Mouse (Mus musculus) liver, embryonic 16.5 days (tissue): ENCODE measurements around the gene Ubxn2a. TPM values are rescaled to one million over a fixed set of nuclear protein-coding genes. Genes with fewer than 3 reads are reported as not detected.
"Not testable (repeated sequence)": the region's sequence is repeated elsewhere in the genome, so short reads cannot be mapped to it uniquely, and the experiment has no call there.

ENCODE experiments used
- ATAC-seq: fragments of 200-750 bp; cut with Nextera tagmentation; 2 replicates; pipeline ENCODE4 v1.8.0; 2017; ENCODE audit warnings: low read depth, mild to moderate bottlenecking, moderate number of reproducible peaks, moderate library complexity
- H3K27ac ChIP-seq: fragments of 300-500 bp; sonication (generic); 2 replicates; pipeline ENCODE4 v1.5.1; 2014; ENCODE audit warnings: mild to moderate bottlenecking, low read length
- H3K27me3 ChIP-seq: fragments of 300-500 bp; sonication (generic); 2 replicates; pipeline ENCODE4 v1.6.1; 2014; ENCODE audit warnings: low read depth, low read length, mixed read lengths; ENCODE audit not compliant: control insufficient read depth, insufficient read depth
- H3K36me3 ChIP-seq: fragments of 300-500 bp; sonication (generic); 2 replicates; pipeline ENCODE4 v1.6.1; 2014; ENCODE audit warnings: mild to moderate bottlenecking; ENCODE audit not compliant: control insufficient read depth, insufficient read depth
- H3K4me1 ChIP-seq: fragments of 300-500 bp; sonication (generic); 2 replicates; pipeline ENCODE4 v1.6.1; 2014; ENCODE audit warnings: low read depth, low read length, mixed read lengths; ENCODE audit not compliant: control insufficient read depth
- H3K4me2 ChIP-seq: fragments of 300-500 bp; sonication (generic); 2 replicates; pipeline ENCODE4 v1.6.1; 2014; ENCODE audit warnings: low read depth, low read length, mixed read lengths
- H3K4me3 ChIP-seq: fragments of 300-500 bp; sonication (generic); 2 replicates; pipeline ENCODE4 v1.5.1; 2014; ENCODE audit warnings: low read depth, mild to moderate bottlenecking, low read length
- H3K9ac ChIP-seq: fragments of 300-500 bp; sonication (generic); 2 replicates; pipeline ENCODE4 v1.6.1; 2014; ENCODE audit warnings: low read depth, low read length
- H3K9me3 ChIP-seq: fragments of 300-500 bp; sonication (generic); replicated peaks from 2 replicates; pipeline ENCODE4 v1.6.1; 2016; ENCODE audit warnings: low read length; ENCODE audit not compliant: control insufficient read depth
- WGBS: fragments of 180-500 bp; shearing (Covaris S2); extraction: QIAGEN DNeasy Blood & Tissue Kit; methylation state at CpG from one replicate; pipeline ENCODE4 v1.1.7; 2014; ENCODE audit not compliant: insufficient replicate concordance; 5-methylcytosine and 5-hydroxymethylcytosine counted together
- polyA plus RNA-seq: library from polyadenylated mRNA; unstranded; fragments of >200 nt; fragmentation: Nextera tagmentation; extraction: Ambion mirVana; gene quantifications from 2 replicates; pipeline ENCODE4 v1.2.1, GENCODE M21; 2015

Ubxn2a gene
- polyA plus RNA-seq, 1 experiment from 2014 or later = 20.9 TPM

DNA sequence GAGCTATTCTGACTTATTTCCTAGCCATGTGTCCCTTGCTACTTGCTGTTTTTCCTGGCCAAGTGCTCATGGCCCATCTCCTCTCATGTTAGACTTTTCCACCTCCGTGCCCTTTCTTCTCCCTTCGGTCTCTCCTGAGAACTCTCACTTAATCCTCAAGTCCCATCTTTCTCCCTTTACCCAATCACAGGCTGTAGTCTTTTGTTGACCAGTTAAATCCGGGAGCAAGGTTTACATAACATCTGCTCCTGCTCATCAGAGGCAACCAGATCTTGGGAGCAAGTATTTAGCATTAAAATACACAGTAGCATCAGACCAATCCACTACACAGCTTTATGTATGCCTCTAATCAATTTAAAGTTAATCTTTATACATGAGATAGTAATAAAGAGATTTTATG lies 6.9 kb upstream of the Ubxn2a start:
- Histone ChIP-seq H3K27me3 (no peaks in the 10 kb centered on the region), H3K36me3 (no peaks in the 10 kb centered on the region), H3K4me1 (peaks cover 3% of the 10 kb centered on the region), H3K9me3 (no peaks in the 10 kb centered on the region), H3K9ac (no peak overlapping the region), H3K4me2 (no peak overlapping the region), H3K27ac (no peak overlapping the region), H3K4me3 (no peak overlapping the region)
- WGBS = 77% methylated on average over 3 of the region's 3 CpGs
- ATAC-seq = no peak

DNA sequence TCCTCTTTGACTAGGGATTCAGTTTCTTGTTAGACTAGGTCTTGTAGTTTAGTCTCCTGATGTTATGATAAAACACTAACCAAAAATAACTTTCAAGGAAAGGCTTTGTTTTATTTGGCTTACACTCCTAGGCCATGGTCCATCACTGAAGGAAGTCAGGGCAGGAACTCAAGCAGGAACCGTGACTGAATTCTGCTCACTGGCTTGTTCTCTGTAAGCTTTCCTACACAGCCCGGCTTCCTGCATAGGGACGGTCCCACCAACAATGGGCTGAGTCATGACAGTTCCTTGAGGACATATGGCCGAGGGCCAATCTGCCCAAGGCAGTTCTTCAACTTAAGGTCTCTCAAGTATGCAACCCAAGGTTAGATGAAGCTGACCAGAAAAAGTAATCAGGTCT lies 4.2 kb upstream of the Ubxn2a start:
- Histone ChIP-seq H3K4me2 (no peak overlapping the region), H3K36me3 (no peaks in the 10 kb centered on the region), H3K9ac (no peak overlapping the region), H3K27me3 (no peaks in the 10 kb centered on the region), H3K9me3 (no peaks in the 10 kb centered on the region), H3K4me1 (peaks cover 7% of the 10 kb centered on the region), H3K4me3 (no peak overlapping the region), H3K27ac (no peak overlapping the region)
- WGBS = 63% methylated on average over 4 of the region's 4 CpGs
- ATAC-seq = no peak

DNA sequence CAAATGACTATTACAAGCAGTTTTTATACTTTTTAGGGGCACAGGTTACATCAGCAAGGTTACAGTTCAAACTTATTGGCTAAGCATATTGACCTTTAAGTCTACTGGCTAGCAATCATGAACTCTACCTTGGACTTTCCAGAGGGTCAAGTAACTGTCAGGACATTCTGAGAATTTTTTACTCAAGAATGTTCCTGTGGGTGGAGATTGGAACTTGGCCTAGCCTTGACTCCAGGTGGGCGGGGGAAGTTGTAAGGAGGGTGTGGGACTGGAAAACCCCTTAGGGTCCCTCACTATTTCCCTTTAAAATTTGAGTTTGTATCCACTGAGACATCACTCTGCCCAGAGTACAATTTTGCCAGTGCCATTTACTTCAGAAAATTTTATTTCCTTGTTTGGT lies 3.0 kb upstream of the Ubxn2a start:
- WGBS = 85% methylated on average over 1 of the region's 1 CpGs
- not testable (repeated sequence) for H3K4me2 ChIP-seq, H3K27me3 ChIP-seq, H3K9ac ChIP-seq, H3K9me3 ChIP-seq, H3K27ac ChIP-seq, H3K4me3 ChIP-seq, H3K36me3 ChIP-seq, ATAC-seq
- peaks cover 17% of the 10 kb centered on the region for H3K4me1 ChIP-seq

DNA sequence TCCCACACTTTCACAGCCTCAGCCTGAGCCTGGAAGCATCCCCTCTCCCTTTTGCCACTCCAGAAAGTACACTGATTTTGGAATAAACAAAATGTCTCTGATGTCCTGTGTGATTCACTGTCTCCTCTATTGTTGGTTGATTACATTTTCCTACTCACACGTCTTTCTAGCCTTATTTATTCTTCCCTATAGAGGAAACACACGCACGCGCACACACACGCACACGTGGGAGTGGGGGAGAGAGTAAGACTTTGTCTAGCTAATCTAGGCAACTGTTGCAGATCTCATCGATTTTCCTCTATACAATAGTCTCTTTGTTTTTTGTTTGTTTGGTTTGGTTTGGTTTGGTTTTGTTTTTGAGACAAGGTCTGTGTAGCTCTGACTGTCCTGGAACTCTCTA lies 886 bp upstream of the Ubxn2a start:
- peak overlapping the region; percentile 99 for H3K9ac ChIP-seq

DNA sequence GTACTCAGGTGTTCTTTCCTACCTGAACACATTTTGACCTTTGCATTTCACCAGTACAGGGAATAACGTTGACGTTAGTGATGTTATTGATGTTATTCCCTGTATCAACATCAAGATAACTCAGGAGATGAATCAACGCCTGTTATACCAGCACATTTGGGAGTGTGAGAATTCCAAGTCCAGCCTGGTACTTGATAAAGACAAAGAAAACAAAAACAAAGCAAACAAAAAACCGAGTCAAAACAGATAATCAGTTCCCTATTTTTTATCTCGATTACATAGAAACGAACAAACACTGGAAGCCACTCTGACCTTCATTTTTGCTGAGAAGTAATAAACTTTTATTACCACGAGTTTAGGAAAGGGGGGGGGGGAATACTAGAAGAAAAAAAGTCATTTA lies 1.0 kb downstream of the Ubxn2a start:
- 14% methylated on average over 7 of the region's 7 CpGs for WGBS
- peaks cover 20% of the 10 kb centered on the region for H3K4me1 ChIP-seq
- ATAC-seq = no peak
- peaks cover 4% of the 10 kb centered on the region; the same call in 1 of the 2 replicates for H3K36me3 ChIP-seq
- peak overlapping the region; percentile 99 for H3K9ac ChIP-seq
- H3K27me3 ChIP-seq = no peaks in the 10 kb centered on the region
- peak overlapping the region; percentile 87 for H3K4me2 ChIP-seq
- H3K27ac ChIP-seq = peak overlapping the region; percentile 97
- no peaks in the 10 kb centered on the region for H3K9me3 ChIP-seq
- H3K4me3 ChIP-seq = peak overlapping the region; percentile 95

More for the DNA sequence above, 886 bp upstream of the Ubxn2a start:
- Histone ChIP-seq H3K4me1 (peaks cover 20% of the 10 kb centered on the region), H3K36me3 (no peaks in the 10 kb centered on the region), H3K9me3 (no peaks in the 10 kb centered on the region), H3K4me3 (peak overlapping the region; percentile 95), H3K27ac (no peak overlapping the region), H3K27me3 (no peaks in the 10 kb centered on the region), H3K4me2 (peak overlapping the region; percentile 87; the same call in 1 of the 2 replicates)
- WGBS = 83% methylated on average over 7 of the region's 7 CpGs
- no peak for ATAC-seq

DNA sequence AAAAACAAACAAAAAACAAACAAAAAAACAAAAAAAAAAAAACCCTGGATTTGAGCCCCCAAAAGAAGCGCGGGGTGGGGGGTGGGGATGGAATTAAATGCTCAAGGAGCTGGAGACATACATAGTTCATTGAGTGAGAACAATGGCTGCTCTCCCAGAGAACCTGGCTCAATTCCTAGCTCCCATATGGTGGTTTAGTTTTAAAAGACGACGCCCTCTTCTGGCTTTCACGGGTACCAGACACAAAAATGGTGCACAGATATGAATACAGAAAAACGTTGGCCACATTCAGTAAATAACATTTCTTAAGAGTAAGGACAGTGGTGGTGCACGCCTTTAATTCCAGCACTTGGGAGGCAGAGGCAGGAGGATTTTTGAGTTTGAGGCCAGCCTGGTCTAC lies 1.6 kb downstream of the Ubxn2a start:
- Histone ChIP-seq H3K27ac (peak overlapping the region; percentile 97; the same call in 1 of the 2 replicates), H3K4me2 (peak overlapping the region; percentile 87), H3K27me3 (no peaks in the 10 kb centered on the region), H3K4me3 (peak overlapping the region; percentile 95), H3K36me3 (peaks cover 5% of the 10 kb centered on the region; the same call in 1 of the 2 replicates), H3K9ac (peak overlapping the region; percentile 99), H3K9me3 (no peaks in the 10 kb centered on the region), H3K4me1 (peaks cover 20% of the 10 kb centered on the region)
- 53% methylated on average over 7 of the region's 7 CpGs for WGBS
- no peak for ATAC-seq

DNA sequence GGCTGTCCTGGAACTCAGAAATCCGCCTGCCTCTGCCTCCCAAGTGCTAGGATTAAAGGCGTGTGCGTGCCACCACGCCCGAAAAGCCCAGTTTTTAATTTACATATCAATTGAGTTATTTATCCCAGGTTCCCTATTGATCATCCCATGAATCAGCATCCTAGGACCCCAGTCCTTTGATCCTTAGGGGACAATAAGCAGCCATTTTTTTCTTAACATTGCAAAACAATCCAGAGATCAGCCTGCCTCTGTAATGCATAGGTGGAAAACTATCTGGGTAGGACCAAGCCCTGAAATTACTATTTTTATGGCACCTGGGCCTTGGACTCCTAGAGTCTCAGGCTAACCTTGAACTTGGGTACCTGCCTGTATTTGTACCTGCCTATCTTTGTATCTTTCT lies 9.5 kb downstream of the Ubxn2a start:
- WGBS = 86% methylated on average over 5 of the region's 5 CpGs
- H3K4me1 ChIP-seq = no peaks in the 10 kb centered on the region
- ATAC-seq = no peak
- peaks cover 5% of the 10 kb centered on the region; the same call in 1 of the 2 replicates for H3K36me3 ChIP-seq
- H3K9me3 ChIP-seq = no peaks in the 10 kb centered on the region
- H3K4me2 ChIP-seq = no peak overlapping the region
- H3K4me3 ChIP-seq = no peak overlapping the region
- H3K27ac ChIP-seq = no peak overlapping the region
- no peaks in the 10 kb centered on the region for H3K27me3 ChIP-seq
- H3K9ac ChIP-seq = no peak overlapping the region

DNA sequence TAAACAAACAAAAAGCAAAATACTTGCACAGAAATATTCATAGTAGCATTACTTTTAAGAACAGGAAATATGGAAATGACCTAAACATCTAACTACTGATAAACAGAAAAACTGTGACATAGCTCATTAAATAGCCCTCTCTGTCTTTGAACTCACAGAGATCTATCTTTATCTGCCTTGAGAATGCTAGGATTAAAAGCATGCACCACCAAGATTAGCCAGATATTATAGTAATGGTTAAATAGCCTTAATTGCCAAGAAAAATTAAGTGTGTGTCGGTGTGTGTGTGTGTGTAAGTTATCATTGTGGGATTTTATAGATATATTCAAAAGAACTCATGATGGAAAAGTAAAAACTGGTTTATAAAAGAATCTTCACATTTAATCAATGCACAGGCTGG lies 17.6 kb downstream of the Ubxn2a start:
- no peaks in the 10 kb centered on the region for H3K9me3 ChIP-seq
- no peak overlapping the region for H3K4me3 ChIP-seq
- WGBS = 47% methylated on average over 1 of the region's 1 CpGs
- no peak overlapping the region for H3K4me2 ChIP-seq
- peaks cover 8% of the 10 kb centered on the region for H3K4me1 ChIP-seq
- H3K36me3 ChIP-seq = peaks cover 9% of the 10 kb centered on the region
- no peaks in the 10 kb centered on the region for H3K27me3 ChIP-seq
- ATAC-seq = no peak
- no peak overlapping the region for H3K9ac ChIP-seq
- H3K27ac ChIP-seq = no peak overlapping the region

DNA sequence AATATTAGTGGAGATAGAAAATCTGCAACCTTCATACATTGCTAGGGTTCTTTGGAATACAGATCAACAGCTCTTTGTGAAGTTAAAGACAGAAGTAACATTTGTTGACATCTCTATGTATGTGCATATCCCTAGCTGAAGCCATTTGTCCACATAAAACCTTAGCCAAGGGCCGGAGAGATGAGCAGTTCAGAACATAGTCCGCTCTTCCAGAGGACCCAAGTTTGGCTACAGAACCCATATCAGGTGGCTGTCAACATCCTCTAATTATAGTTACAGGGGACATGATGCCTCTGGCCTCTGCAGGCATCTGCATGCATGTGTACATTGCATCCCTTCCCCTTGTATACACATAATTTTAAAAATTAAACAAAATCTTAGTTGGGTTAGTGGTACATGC lies 18.3 kb downstream of the Ubxn2a start:
- WGBS = 85% methylated on average over 2 of the region's 2 CpGs
- H3K4me2 ChIP-seq = no peak overlapping the region
- H3K27me3 ChIP-seq = no peaks in the 10 kb centered on the region
- H3K36me3 ChIP-seq = peaks cover 10% of the 10 kb centered on the region
- H3K4me1 ChIP-seq = peaks cover 8% of the 10 kb centered on the region
- no peak overlapping the region for H3K9ac ChIP-seq
- H3K4me3 ChIP-seq = no peak overlapping the region
- H3K9me3 ChIP-seq = no peaks in the 10 kb centered on the region
- no peak overlapping the region for H3K27ac ChIP-seq
- ATAC-seq = no peak
